Mouse (Mus musculus) CH12F3 (cell line): ENCODE data around the gene Gm42906.

Experiments used
- in situ Hi-C: fragments of 300-500 bp; cut with MboI; formaldehyde crosslinking; loops from 2 replicates; pipeline ENCODE4 v1.14.3; 2020; ENCODE audit warnings: low sequenced_read_pairs

Gm42906 gene

DNA sequence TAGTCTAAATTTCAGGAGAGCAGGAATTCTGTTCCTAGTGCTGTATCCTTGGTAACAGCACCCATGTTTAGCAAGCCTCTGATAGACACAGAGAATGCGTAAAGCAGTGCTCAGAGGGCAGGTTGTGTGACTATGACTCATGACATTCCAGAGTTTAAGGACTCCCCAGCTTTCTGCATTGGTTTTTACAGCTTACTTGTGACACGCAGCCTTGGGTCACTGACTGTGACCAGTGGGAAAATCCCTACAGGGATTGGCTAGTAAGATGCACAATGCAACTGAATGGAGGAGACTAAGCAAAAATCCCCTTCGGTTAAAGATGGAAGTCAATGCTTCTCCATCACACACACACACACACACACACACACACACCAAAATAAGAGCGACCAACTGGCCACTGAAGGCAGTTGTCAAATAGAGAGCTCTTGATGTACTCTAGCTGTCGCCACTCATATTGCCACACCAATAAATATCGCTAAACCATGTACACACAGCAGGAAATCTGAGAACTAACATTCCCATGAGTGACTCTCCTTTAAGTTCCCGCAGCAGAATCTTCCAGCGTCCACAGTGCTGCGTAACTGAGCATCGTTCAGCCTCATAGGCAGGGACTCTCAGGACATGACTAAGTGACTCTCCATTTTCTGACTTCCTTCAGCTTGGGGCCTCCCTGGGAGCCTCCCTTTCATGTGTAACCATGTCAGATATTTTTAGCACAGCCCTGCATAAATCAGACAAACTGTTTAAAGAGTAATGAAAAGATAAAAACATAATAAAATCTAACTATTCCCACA is 112.0 kb downstream of the Gm42906 start:
- in situ Hi-C loops = no loop called here

DNA sequence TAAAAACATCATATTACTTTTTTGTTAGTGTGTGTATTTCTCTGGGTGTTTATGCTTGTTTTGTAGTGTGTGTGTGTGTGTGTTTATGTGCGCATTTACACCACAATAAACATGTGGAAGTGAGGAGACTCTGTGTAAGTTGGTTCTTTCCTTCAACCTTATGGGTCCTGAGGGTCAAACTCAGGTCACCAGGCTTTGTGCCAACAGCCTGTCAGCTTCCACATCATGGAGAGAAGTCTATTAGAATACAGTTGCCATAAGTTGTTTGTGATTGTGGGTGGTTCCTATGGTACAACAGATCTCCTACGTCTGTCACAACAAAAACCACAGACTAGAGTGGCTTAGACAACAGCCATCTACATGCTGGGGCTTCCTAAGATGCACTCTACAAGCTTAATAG is 127.7 kb downstream of the Gm42906 start:
- in situ Hi-C loops = no loop called here

DNA sequence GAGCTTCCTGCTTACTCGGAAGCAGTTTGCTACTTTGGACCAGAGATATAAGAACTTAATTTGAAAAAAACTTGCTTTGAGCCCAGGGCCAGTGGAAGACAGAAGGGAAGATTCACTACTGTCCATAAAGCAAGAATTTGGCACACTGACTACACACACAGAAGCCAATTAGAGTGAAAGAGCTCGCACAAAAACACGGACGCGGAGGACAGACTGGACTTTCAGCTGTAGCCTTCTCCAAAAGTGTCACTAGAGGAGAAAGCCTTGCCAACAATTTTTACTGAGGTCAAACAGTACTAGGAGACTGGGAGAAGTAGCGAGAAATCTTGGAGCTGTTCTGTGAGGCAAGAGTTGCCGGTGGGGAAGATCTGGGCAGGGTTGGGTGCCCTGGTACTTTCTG is 128.4 kb downstream of the Gm42906 start:
- in situ Hi-C loops = no loop called here

DNA sequence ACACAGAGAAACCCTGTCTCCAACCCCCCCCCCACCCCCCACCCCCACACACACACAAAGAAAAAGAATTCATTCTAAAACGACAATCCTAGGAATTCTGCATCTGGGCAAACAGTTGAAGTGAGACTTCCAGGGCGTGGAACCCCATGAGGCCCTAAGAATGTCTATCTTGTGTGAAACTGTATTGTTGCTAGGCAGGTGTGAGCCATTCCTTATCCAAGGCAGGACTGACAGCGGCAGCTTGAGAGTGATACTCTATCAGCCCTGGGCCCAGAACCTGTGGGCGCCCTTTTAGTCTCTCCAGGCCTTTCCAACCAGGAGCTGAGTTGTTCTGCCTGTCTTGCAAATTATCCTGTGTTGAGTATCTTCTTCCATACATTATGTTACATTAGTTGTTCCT is 129.6 kb downstream of the Gm42906 start:
- in situ Hi-C loops = no loop called here

DNA sequence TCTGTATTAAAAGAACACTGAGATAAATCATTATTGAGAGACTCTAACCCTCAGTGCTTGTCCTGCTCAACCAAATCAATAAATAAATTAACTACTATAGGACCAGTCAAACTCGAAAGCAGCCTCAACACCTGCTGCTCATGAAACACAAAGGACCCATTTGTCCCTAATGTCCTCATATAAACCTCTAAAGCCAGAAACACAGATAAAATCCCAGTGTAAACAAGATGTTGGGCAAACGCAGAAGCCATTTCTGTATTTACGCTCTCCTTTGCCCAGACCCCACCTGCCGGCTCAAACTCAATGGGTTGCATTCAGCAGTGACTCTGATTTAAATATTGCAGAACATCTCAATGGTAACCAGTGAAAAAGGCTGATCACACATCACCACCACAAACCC is 131.7 kb downstream of the Gm42906 start:
- in situ Hi-C loops = no loop called here

DNA sequence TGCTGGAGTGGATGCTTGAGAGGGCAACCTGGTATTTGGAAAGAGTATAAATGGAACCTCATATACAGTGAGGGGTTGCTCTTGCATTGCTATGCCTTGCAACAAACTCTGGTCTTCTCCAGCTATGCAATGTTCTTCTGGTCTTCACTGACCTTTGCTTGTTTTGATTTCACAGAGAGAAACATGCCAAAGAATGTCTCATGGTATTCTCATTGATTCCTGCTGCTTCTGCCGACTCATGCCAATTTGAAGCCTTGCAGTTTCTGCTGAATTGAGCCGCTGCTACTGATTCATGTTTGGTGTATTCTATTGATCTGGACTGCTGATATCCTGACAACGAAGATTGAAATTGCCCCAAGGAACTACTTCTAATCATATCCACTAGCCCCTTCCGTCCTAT is 134.4 kb downstream of the Gm42906 start:
- in situ Hi-C loops = no loop called here

DNA sequence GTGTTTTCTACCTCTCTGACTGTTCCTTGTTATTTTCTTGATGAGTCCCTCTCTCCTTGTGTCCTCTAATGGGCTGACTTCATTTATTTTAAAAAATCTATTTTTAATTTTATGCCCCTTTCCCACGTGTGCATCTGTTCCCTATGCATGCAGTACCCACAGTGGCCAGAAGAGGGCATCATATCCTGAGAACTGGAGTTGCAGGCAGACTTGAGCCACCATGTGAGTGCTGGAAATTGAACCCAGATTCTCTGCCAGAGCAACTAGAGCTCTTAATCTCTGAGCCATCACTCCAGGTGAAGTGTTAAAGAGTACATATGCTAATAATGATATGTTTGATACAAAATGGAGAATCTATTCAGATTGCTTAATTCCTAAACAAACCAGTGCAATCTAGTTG is 135.7 kb downstream of the Gm42906 start:
- in situ Hi-C loops = no loop called here

DNA sequence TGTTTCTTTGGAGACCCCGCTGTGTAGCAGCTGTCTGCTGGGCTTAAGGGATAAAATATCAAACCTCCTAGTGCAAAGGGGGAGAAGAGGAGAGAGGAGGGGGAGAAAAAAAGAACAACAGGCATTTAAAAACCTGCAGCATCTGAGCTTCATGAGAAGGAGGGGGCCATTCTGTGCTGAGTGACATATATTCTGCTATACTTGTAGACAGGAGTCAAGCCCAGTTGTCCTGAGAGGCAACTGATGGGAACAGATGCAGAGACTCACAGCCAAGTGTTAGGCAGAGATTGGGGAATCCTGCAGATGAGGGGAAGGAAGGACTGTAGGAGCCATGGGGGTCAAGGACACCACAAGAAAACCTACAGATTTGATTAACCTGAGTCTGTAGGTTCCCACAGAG is 141.6 kb downstream of the Gm42906 start:
- in situ Hi-C loops = no loop called here

DNA sequence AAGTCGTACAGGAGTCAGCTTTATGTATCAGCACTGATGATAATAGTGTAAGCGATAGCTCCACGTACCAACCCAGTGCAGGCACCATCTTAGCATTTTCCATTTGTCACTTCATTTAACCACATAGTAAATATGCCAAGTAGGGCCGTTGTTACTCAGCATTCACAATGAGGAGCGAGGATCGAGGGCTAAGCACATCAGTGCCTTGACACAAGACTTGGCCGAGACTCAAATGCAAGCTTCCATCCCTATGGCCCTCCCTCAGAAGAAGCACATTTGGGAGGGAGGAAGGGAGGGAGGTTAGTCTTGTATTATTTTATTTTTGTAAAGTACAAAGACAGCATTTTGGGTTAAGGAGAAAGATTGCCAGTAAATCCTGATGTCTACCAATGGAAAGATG is 148.4 kb downstream of the Gm42906 start:
- in situ Hi-C loops = no loop called here

DNA sequence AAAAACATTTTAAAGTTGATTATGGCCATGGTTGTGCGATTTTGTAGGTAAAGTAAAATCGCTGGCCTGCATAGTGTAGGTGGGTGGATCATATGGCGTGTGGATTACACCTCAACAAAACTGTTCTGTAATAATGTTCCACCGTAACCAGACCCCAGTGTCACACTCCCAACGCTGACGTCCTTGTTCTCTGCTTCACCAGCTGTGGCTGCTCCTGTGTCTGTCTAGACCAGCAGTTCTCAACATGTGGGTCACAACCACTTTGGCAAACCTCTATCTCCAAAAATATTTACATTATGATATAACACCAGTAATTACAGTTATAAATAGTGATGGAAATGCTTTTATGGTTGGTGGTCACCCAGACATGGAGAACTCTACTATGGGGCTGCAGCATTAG is 150.0 kb downstream of the Gm42906 start:
- in situ Hi-C loops = no loop called here

DNA sequence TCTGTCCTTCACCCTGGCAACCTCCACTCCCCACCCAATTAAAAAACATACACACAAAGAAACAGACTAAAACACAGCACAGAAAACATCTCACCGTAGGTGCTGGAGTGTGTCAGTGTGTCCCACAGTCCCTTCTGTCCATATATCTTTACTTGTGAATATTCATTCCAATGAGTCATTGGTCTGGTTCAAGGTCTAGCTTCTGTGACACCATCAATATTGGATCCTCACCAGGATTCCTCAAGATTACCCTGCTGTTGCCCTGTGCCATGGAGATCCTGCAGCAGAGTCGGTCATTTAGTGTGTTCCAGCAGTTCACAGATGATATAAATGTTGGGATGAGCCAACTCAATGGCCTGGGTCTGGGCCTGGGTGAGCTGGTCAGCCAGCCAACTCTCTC is 152.0 kb downstream of the Gm42906 start:
- in situ Hi-C loops = no loop called here

DNA sequence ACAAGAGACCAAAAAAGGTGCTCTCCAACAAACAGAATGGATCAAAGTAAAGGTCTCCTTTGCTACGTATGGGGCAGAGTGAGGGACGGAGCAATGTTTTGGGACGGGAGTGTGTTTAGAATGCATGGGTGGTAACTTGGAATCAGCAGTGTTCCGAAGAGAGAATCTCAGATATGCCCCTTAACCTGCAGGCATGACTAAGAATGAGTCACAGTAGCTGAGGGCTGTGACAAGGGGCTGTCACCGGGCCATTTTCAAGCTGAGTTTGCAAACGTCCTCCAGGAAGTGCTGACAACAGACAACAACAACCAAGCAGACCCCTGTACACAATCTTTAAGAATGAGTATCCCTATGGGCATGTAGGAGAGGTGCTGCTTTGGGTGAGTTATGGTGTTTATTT is 153.7 kb downstream of the Gm42906 start:
- in situ Hi-C loops = no loop called here

DNA sequence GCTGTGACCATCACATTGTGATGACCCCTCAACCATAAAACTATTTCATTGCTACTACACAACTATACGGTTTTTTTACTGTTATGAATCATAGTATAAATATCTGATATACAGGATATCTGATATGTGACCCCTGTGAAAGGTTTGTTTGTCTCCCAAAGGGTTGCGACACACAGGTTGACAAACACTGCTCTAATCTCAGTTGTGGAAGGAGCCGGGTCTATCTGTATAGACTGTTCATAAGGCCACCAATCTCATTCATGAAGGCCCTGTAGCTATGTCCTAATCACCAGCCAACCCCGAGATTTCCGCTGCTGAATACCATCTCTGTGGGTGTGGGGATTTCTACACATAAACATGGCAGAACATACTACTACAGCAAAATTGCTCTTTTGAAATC is 157.1 kb downstream of the Gm42906 start:
- in situ Hi-C loops = no loop called here

DNA sequence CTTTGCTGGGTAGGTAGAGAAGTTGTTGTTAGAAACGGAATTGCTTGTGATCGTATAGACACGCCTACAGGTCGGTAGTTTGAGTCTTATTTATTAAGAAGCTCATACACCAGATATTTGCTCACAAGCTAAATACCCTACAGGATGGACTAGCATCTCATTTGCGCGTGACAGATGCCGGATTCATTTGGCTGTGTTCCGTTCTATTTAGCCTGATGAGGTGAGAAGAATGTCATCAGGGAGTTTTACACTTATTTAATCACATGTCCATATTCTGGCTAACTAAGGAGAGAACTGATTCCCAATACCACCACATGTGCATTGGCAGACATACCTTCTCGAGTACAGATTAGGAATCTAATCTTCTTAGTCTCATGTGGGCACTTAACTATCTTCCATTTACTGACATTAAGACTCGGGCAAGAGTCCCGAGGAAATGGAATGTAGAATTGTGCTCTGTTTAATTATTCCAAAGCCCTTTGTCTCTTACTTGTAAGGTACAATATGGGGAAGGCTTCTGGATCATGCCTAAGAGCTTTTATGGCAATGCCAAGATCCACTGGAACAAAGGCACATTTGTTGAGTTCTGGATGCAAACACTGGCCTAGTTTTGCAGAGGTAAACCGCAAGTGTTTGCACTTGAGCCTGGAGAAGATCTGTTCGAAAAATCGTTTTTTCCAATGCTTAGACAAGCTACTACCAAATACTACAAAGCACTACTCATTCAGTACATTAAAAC is 160.9 kb downstream of the Gm42906 start:
- in situ Hi-C loops = no loop called here

DNA sequence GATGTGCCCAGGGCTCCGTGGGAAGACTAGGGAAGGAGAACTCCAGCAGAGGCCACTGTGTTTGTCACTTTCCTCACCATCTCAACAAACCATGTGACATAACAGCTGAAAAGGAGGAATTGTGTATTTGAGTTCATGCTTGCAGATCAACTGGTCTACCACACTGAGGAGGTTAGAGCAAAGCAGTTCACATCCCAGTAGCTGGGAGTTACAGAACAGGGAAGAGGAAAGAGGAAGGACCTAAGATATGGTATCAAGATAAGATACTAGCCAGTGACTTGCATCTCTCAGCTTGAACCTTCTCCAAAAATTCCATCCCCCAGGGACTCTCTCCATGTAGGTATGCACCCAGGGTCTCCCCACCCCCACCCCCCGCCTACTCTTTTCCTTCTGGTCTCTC is 166.4 kb downstream of the Gm42906 start:
- in situ Hi-C loops = no loop called here

DNA sequence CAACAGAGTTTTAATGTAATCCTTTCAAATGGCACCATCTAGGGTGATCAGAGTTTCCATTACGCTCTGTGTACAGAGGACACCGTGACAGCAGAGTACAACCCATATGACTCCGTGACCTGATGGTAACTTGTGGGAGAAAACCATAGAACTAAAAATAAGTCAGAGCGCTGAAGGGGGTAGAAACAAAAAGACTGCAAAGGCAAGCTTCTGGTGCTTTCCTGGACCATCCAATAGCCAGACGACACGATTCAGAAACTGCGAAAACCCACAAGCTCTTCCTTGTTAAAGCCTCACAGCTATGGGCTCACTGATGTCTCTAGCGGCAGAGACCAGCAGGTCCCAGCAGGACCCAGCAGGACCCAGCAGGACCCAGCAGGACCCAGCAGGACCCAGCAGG is 175.8 kb downstream of the Gm42906 start:
- in situ Hi-C loops = no loop called here

DNA sequence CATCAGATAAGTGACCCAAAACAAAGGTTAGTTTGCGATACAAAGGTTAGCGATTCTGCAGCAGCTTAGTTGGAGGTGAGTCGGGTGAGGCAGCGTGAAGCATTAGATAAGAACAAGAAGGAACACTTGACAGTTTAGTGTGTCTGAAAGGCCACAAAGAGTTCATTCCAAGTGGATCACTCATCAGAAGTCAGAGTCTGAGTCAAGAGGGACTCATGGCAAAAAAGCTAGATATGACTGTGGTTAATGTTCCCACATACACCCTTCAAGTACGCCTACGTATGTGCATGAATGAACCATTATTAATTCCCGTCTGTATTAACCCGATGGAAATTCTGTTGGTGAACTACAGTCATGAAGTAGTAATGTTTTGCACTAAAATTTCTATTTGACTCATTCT is 176.3 kb downstream of the Gm42906 start:
- in situ Hi-C loops = no loop called here

DNA sequence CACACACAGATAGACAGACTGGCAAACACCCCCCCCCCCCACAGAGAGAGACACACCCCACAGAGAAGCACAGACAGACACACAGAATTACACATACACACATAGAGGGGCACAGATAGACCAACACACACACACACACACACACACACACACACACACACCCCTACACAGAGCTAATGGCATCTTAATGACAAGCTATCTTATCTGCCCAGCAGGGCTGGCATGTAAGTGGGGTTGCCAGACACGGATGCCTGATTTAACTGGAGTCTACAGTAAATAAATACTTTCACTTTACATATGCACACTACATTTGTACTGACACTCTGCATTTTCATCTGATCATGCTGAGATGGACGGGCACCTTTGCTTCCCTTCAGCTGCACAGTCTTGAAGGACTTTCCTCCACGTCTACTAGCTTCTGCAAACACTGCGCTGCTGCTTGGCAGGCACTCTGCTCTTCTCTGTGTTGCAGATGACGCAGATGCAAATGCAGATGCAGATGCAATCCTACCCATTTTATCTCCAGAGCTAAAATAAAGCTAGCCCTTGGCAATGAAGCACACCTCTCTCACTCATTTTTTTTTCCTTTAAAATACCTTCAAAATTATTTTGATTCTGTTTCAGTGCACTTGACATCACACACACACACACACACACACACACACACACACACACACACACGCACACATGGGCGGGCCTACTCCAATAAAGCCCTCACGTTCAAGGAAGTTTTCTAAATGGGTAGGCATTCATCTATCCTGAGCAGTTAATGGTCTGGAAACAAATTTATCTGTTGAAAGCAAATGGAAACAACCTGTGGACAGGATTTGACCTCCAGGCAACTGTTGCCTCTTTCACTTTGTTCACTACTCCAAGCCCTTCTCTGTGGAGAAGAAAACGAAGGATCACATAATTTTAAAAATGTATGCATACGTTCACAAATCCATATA is 179.0 kb downstream of the Gm42906 start:
- in situ Hi-C loops = no loop called here

DNA sequence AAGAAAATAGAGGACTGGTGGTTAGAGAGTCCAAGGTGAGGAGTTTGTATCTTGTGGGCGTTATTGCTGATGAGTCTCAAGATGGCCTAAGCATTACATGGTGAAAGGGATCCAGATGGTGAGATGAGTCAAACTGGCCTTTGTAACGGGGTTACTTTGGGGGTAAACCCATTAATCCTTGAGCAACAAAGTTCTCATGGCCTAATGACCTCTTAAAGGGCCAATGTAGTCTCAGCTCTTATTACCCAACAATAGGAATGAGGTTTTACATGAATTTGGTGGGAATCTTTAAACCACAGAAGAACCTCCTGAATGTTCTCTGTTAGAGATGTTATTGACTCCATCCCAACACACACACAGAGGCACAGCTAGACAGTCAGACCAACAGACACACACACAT is 179.9 kb downstream of the Gm42906 start:
- in situ Hi-C loops = no loop called here

DNA sequence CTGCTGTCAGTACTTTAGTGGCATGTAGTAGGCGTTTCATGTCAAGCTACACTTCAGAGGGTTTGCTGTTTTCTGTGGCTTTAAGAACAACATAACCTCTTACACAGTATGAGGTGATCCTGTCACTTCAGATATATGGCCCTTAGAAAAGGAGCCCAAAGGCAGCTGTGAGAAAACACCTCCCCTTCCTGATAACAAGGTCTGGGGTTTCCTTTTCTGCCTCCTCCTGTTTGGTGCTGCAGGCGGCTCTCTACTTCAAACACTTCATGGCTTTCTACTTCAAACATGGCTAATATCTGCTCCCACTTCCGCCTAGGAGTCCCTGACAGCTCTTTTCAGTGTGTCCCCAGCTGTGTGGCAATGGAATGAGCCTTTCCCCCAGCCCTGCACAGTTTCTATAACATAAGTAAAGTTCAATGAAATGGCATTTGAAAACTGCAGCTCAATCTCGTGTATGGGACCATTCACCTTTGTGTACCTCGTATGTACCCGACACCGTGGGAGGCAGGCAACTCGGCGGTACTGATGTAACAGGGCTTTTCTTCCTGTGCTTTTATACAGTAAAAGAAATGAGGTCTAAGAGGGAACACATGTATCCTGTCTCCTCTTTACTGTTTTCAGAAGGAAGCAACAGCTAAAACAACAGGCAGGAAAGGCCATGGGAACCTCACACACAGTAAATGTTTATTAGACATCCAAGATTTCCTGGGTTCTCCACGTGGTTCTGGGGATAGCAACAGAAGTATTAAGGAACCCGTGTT is 180.7 kb downstream of the Gm42906 start:
- in situ Hi-C loops = no loop called here

DNA sequence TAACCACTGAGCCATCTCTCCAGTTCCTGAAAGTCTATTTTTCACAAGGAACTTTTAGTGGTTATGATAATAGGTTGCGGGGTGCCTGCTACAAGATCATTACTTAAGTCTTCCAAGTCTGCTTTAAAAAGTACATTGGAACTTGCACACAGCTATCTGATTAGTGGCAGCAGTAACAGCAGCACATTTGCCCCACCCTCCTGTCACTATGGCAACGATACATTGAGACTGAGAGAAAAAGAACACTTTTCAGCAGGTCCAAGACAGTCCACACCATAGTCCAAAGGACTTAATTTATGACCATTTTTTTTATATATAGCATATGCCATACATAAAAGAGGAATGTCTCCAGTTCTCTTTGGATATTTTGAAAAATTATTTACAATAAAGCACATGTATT is 181.7 kb downstream of the Gm42906 start:
- in situ Hi-C loops = no loop called here
